Mouse (Mus musculus): ENCODE measurements at regions not wholly inside any gene's neighbourhood (a gene's known extent, or its start where the extent isn't known, plus 50 kb on each side); places are given as distances from the start of the nearest gene placed in this dataset.
"Not testable (repeated sequence)": the region's sequence is repeated elsewhere in the genome, so short reads cannot be mapped to it uniquely, and the experiment has no call there.

- Histone ChIP-seq H3K36me3 (ENCODE audit: control insufficient read depth, insufficient read depth, low read length, poor library complexity, severe bottlenecking) (no peaks in the 10 kb centered on the region), H3K27me3 (ENCODE audit: control insufficient read depth, insufficient read depth, low read length, poor library complexity, severe bottlenecking) (no peaks in the 10 kb centered on the region)
- DNase-seq (ENCODE audit: low read depth, low spot score) = no peak
These were observed 61.0 kb downstream of the 4930474N05Rik start for GRCm38 (mm10) chr14:36155757-36156156.

DNA sequence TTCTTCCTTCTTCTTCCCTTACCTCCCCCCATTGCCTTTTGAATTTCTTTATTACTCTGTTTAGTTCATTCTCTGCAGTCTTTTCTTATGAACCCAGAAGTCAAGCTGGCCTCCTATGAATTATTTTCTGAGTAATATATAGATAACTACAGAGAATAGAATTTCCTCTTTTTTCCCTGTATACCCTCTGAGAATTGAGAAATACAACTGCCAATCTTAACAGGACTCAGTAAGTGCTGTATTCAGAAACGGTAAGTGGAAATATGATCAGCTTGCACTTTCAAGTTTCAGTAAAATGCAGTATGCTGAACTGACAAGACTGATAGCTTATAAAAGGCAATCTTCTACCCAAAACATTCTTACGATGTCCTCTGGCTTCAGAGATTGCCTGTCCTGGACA, 61.5 kb downstream of the 4930474N05Rik start:
- no peaks in the 10 kb centered on the region for H3K27me3 ChIP-seq (ENCODE audit: control insufficient read depth, insufficient read depth, low read length, poor library complexity, severe bottlenecking)
- no peaks in the 10 kb centered on the region for H3K36me3 ChIP-seq (ENCODE audit: control insufficient read depth, insufficient read depth, low read length, poor library complexity, severe bottlenecking)
- no peak for DNase-seq (ENCODE audit: low read depth, low spot score)

GRCm38 (mm10) chr14:36183701-36184100, 89.0 kb downstream of the 4930474N05Rik start:
- no peak for DNase-seq (ENCODE audit: low read depth, low spot score)
- no peaks in the 10 kb centered on the region for H3K36me3 ChIP-seq (ENCODE audit: control insufficient read depth, insufficient read depth, low read length, poor library complexity, severe bottlenecking)
- H3K27me3 ChIP-seq (ENCODE audit: control insufficient read depth, insufficient read depth, low read length, poor library complexity, severe bottlenecking) = no peaks in the 10 kb centered on the region

DNA sequence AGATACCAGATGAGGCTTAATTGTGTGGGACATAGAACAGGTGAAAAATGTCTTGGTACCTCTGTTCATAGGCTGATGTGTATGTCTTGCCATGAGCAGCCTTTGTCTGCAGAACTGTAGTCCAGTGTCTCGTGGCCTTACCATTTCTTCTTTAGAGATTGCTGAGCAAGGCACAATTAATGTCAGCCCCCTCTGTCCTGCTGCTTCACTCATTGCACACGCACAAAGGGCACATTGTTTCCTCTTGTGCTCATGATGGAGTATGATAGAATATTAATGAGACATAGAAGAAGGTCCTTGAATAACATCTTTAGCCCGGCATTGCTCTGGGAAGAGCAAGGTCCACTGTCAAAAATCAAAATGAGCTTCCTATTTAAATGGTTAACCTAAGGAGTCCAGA, 101.8 kb downstream of the 4930474N05Rik start:
- H3K27me3 ChIP-seq (ENCODE audit: control insufficient read depth, insufficient read depth, low read length, poor library complexity, severe bottlenecking) = no peaks in the 10 kb centered on the region
- DNase-seq (ENCODE audit: low read depth, low spot score) = no peak

GRCm38 (mm10) chr14:36198396-36198795, 103.7 kb downstream of the 4930474N05Rik start:
- Histone ChIP-seq H3K27me3 (ENCODE audit: control insufficient read depth, insufficient read depth, low read length, poor library complexity, severe bottlenecking) (no peaks in the 10 kb centered on the region), H3K36me3 (ENCODE audit: control insufficient read depth, insufficient read depth, low read length, poor library complexity, severe bottlenecking) (no peaks in the 10 kb centered on the region)
- no peak for DNase-seq (ENCODE audit: low read depth, low spot score)

More for the DNA sequence above, 101.8 kb downstream of the 4930474N05Rik start:
- H3K36me3 ChIP-seq (ENCODE audit: control insufficient read depth, insufficient read depth, low read length, poor library complexity, severe bottlenecking) = no peaks in the 10 kb centered on the region

- no peaks in the 10 kb centered on the region for H3K36me3 ChIP-seq (ENCODE audit: control insufficient read depth, insufficient read depth, low read length, poor library complexity, severe bottlenecking)
- no peak for DNase-seq (ENCODE audit: low read depth, low spot score)
- H3K27me3 ChIP-seq (ENCODE audit: control insufficient read depth, insufficient read depth, low read length, poor library complexity, severe bottlenecking) = no peaks in the 10 kb centered on the region
These were observed 109.1 kb downstream of the 4930474N05Rik start for GRCm38 (mm10) chr14:36203855-36204254.

DNA sequence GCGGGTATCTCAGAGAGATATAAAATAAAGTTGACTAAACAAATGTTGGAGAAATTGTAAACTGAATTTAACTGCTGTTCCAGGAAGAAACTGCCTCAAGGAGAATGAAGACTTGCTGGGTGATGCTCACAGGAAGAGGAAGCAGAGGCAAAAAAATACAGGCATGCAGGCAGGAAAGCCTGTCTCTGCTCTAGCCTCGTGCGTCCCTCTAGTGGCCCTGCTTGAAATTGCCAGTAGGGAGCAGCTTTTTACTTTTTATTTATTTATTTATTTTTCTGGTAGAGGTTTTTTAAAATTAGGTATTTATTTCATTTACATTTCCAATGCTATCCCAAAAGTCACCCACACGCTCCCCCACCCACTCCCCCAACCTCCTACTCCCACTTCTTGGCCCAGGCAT, 118.1 kb downstream of the 4930474N05Rik start:
- DNase-seq (ENCODE audit: low read depth, low spot score) = no peak
- Histone ChIP-seq H3K36me3 (ENCODE audit: control insufficient read depth, insufficient read depth, low read length, poor library complexity, severe bottlenecking) (no peaks in the 10 kb centered on the region), H3K27me3 (ENCODE audit: control insufficient read depth, insufficient read depth, low read length, poor library complexity, severe bottlenecking) (no peaks in the 10 kb centered on the region)

GRCm38 (mm10) chr14:36245849-36246248, 151.1 kb downstream of the 4930474N05Rik start:
- Histone ChIP-seq H3K27me3 (ENCODE audit: control insufficient read depth, insufficient read depth, low read length, poor library complexity, severe bottlenecking) (no peaks in the 10 kb centered on the region), H3K36me3 (ENCODE audit: control insufficient read depth, insufficient read depth, low read length, poor library complexity, severe bottlenecking) (no peaks in the 10 kb centered on the region)
- no peak for DNase-seq (ENCODE audit: low read depth, low spot score)

DNA sequence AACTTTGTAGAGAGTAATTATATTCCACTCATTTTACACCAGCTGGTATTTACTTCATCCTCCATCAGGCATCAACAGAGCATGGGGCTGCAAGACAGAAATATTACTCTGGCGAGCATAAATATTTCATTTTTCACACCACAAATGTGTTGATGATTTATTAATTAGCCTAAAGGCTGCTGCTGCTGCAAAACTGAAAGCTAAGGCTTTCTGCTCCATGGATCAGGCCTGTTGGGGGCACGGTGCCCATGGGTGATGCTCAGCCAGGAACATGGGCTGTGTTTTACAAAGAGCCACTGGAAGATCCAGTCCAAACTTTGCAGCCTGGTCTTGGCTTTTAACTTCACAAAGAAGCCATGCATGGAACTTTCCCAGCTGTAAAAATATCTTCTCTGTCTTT, 167.4 kb downstream of the 4930474N05Rik start:
- DNase-seq (ENCODE audit: low read depth, low spot score) = no peak
- no peaks in the 10 kb centered on the region for H3K27me3 ChIP-seq (ENCODE audit: control insufficient read depth, insufficient read depth, low read length, poor library complexity, severe bottlenecking)
- H3K36me3 ChIP-seq (ENCODE audit: control insufficient read depth, insufficient read depth, low read length, poor library complexity, severe bottlenecking) = no peaks in the 10 kb centered on the region

DNA sequence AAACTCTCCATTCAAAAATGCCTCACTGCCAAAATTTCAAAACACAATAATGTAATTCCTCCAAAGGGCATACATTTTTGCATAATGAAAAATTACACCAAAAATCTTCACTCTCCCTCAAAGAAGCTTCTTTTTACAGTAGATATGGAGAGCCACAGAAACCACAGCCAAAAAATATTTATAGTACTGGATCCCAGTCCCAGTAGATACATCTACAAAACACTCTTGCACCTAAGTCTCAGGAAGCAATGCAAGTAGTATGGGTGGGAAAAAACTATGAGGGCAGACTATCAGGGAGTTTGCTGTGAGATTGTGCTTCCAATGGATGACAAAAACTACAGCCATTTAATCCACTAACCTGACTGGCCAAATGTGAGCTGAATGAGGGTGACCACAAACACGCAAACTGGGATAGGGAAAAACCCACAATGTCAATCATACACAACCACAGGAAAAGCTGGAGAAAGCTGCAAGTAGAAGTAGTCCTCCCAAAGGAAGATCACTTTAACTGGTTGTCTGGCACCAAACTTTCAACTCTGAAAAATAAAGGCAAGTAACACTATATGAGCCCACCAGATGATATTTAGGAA, 189.2 kb downstream of the 4930474N05Rik start:
- H3K36me3 ChIP-seq (ENCODE audit: control insufficient read depth, insufficient read depth, low read length, poor library complexity, severe bottlenecking) = no peaks in the 10 kb centered on the region
- no peak for DNase-seq (ENCODE audit: low read depth, low spot score)
- H3K27me3 ChIP-seq (ENCODE audit: control insufficient read depth, insufficient read depth, low read length, poor library complexity, severe bottlenecking) = no peaks in the 10 kb centered on the region

DNA sequence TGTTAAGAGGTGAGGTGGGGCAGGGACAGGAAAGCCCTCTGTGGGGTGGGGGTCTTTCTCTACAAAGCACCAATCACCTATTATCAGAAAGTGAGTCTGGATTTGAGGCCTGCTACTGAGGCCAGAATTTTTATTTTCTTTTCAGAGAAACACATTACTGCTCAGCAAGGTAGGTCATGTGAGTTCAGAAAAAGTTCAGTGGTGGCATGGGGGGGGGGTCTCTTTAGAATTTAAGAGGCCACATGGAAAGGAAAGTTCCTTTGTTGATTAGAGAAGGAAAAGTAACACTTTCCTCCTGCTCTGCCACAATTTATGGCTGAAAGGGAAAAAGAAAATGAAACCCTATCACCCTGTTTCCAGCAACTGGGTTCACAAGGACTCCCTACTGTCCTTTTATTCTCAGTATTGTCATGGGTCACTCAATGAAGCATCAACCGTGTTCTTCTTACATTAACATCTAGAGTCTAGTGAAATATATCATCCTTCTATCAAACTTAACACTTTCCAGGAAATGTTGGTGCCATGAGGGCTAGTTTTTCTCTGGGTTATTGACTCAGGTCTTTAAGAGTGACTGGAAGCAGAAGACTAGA, 194.1 kb downstream of the 4930474N05Rik start:
- no peaks in the 10 kb centered on the region for H3K36me3 ChIP-seq (ENCODE audit: control insufficient read depth, insufficient read depth, low read length, poor library complexity, severe bottlenecking)
- DNase-seq (ENCODE audit: low read depth, low spot score) = no peak
- H3K27me3 ChIP-seq (ENCODE audit: control insufficient read depth, insufficient read depth, low read length, poor library complexity, severe bottlenecking) = no peaks in the 10 kb centered on the region

GRCm38 (mm10) chr14:36310324-36310723, 215.6 kb downstream of the 4930474N05Rik start:
- no peaks in the 10 kb centered on the region for H3K27me3 ChIP-seq (ENCODE audit: control insufficient read depth, insufficient read depth, low read length, poor library complexity, severe bottlenecking)
- H3K36me3 ChIP-seq (ENCODE audit: control insufficient read depth, insufficient read depth, low read length, poor library complexity, severe bottlenecking) = no peaks in the 10 kb centered on the region
- no peak for DNase-seq (ENCODE audit: low read depth, low spot score)

DNA sequence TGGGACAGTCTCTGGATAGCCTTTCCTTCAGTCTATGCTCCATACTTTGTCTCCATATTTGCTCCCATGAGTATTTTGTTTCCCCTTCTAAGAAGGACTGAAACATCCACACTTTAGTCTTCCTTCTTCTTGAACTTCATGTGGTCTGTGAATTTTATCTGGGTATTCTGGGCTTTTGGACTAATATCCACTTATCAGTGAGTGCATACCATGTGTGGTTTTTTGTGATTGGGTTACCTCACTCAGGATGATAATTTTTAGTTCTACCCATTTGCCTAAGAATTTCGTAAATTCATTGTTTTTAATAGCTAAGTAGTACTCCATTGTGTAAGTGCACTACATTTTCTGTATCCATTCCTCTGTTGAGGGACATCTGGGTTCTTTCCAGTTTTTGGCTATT, 220.0 kb downstream of the 4930474N05Rik start:
- H3K36me3 ChIP-seq (ENCODE audit: control insufficient read depth, insufficient read depth, low read length, poor library complexity, severe bottlenecking); H3K27me3 ChIP-seq (ENCODE audit: control insufficient read depth, insufficient read depth, low read length, poor library complexity, severe bottlenecking); DNase-seq (ENCODE audit: low read depth, low spot score): not testable (repeated sequence)

DNA sequence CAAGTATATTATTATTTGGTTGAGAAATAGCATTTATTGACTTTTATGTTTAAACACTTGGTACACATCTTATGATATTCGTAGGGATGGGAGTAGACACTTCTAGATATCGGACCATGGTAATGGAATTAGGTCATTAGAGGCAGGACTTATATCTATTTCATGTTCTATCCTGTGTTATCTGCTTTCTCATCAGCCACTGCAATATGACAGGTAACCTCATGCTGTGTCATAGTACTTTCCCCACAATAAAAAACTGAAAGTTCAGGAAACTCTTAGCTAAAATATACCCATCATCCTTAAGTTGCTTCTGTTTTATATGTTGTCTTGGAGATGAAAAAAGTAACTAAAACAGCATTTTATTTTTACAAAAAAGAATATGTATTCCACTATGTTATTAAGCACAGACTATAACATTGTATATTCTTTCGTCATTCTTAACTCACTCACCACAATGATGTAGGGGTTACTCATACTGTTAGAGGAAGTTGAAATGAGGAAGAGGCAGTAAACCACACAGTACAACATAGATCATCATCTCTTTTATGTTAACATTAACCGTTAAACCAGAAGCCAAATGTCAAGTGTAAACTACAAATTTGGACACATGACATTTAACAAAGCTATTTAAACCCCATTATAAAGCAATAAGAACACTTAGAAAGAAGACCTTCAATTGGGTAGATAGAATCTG, 221.8 kb downstream of the 4930474N05Rik start:
- H3K27me3 ChIP-seq (ENCODE audit: control insufficient read depth, insufficient read depth, low read length, poor library complexity, severe bottlenecking) = no peaks in the 10 kb centered on the region
- DNase-seq (ENCODE audit: low read depth, low spot score) = peak; percentile 2
- no peaks in the 10 kb centered on the region for H3K36me3 ChIP-seq (ENCODE audit: control insufficient read depth, insufficient read depth, low read length, poor library complexity, severe bottlenecking)

DNA sequence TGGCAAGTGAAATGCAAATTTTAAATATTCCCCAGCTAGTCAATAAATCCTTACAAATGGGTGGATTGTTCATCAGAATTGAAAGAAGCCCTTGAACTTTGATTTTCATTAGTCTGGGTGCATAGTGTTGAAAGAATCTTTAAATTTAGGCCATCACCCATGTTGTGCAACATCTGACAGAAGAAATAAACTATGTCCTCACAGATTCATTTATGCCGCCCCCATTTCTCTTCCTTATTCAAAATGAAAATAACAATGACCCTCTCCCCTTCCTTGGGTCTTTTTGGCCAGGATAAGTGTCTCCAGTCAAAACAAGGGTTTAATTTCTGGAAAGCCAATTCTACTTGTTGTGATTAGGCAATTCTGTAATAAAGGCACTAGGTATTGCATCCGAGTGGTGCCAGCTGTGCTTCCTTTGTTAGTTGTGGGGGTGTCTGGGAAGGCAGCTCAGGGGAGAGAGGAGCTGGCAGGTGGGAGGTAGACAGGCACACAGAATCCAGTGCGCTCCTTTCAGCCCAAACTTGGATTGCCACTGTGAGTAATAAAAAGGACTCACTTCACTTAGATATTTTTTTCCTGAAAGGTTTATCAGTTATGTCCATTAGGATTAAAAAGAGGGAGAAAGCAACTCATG, 233.7 kb downstream of the 4930474N05Rik start:
- H3K27me3 ChIP-seq (ENCODE audit: control insufficient read depth, insufficient read depth, low read length, poor library complexity, severe bottlenecking) = no peaks in the 10 kb centered on the region
- no peak for DNase-seq (ENCODE audit: low read depth, low spot score)
- no peaks in the 10 kb centered on the region for H3K36me3 ChIP-seq (ENCODE audit: control insufficient read depth, insufficient read depth, low read length, poor library complexity, severe bottlenecking)
